Mouse (Mus musculus): ENCODE measurements at regions not wholly inside any gene's neighbourhood (a gene's known extent, or its start where the extent isn't known, plus 50 kb on each side); places are given as distances from the start of the nearest gene placed in this dataset.

DNA sequence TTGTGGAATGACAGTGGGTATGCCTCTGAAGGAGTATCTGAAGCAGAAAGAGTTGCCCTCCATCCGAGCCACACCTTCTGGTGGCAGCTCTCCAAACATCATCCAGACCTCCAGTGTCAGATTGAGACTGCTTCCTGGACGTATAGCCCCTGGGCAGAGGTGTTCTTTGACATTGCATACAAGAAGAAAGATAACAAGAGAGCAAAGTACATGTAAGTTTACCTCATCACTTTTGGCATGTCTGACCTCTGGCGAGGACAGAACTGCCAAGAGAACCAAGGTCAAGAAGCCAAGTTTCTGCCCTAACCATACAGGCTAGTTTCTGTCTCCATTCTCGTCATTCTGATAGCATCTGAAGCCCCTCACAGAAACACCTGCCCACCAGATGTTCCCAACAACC lies 57.5 kb upstream of the Nmd3 start:
- TF ChIP-seq TCF3 (IDR thresholded peaks at IDR 0.05; ENCODE audit: insufficient read length, low read depth) (no peak), POLR2A (IDR thresholded peaks at IDR 0.05; ENCODE audit: insufficient read length, low read depth) (no peak), REST (IDR thresholded peaks at IDR 0.05; ENCODE audit: insufficient read depth, insufficient read length) (no peak), MAX (IDR thresholded peaks at IDR 0.05; ENCODE audit: low read depth) (no peak), USF1 (IDR thresholded peaks at IDR 0.05; ENCODE audit: low read depth) (no peak), E2F4 (IDR thresholded peaks at IDR 0.05; ENCODE audit: insufficient read depth) (no peak), TCF12 (IDR thresholded peaks at IDR 0.05; ENCODE audit: insufficient read depth, poor library complexity, severe bottlenecking) (no peak), SRF (IDR thresholded peaks at IDR 0.05; ENCODE audit: control insufficient read depth, insufficient read length, low read depth) (no peak), POLR2AphosphoS2 (IDR thresholded peaks at IDR 0.05; ENCODE audit: insufficient read length, low read depth) (no peak), CEBPB (IDR thresholded peaks at IDR 0.05; ENCODE audit: insufficient read depth, poor library complexity, severe bottlenecking) (no peak)

All from myocyte (in vitro differentiated cells).